Mouse (Mus musculus): Measurements from ENCODE around the gene S100pbp.

Gene S100pbp

GRCm38 (mm10) chr4:129157541-129157940, 32.0 kb downstream of the S100pbp start:
- no peak for DNase-seq (ENCODE audit: extremely low spot score, low spot score)

DNA sequence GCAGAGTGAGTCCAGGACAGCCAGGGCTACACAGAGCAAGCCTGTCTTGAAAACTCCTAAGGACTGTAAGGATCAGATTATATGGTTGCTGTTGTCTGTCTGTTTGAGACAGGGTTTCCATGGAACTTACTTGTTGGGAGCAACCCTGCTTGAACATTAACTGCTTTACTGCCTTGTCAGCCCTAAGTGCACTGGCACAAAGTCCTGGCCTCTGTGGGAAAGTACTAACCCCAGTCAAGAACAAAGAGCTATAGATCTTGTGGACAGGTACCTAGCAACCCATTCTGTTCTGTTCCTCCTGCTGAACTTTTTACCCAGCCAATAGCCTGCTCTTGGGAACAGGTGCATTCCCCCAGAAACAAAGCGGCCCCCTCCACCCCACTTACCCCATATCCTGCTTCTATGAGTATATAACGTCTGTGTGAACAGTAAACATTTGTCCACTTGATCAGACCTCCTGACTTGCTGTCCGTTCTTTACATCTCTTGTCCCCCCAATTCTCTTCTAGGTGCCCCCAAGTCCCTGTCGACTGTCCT, 38.2 kb downstream of the S100pbp start:
- DNase-seq (ENCODE audit: extremely low spot score, low spot score), result no peak

DNA sequence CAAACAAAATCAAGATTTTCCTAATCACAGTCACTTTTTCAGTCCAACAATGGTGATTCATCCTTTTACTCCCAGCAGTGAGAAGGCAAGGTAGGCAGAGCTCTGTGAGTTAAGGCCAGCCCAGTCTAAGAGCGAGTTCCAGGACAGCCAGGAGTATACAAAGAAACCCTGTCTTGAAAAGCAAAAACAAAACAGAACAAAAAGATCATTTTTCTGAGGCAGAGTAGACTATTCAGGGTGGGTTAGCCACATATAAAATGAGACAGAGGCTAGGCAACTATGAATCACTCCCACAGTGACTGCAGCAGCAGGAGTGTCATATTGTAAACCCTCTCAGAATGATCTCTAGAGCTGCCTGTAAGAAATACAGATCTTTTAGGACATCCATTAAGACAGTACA, 40.2 kb downstream of the S100pbp start:
- DNase-seq (ENCODE audit: extremely low spot score, low spot score), result no peak

DNA sequence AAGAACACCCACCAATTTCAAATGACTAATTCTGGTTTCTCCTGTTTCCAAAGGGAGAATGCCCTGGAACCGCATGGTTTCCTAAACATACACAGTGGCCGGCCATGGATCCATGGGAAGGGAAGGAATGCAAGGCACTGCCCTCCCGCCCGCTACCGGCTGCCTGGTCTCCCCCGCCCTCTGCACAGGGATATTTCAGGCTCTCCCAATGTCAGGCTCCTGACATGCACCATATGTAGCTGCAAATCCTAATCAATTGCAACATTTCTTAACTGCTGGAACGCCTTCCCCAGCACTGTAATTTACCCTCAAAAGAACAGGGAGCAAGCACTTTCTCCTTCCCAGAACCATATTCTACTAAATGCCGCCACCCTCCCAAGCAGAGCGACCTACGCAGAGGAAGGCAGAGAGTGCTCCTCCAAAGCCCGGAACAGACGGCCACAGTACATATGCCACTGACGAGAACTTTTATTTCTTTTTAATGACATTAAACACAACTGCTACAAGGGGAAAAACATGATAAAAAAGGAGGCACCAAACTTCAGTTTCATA, 41.9 kb downstream of the S100pbp start:
- no peak for DNase-seq (ENCODE audit: extremely low spot score, low spot score)

DNA sequence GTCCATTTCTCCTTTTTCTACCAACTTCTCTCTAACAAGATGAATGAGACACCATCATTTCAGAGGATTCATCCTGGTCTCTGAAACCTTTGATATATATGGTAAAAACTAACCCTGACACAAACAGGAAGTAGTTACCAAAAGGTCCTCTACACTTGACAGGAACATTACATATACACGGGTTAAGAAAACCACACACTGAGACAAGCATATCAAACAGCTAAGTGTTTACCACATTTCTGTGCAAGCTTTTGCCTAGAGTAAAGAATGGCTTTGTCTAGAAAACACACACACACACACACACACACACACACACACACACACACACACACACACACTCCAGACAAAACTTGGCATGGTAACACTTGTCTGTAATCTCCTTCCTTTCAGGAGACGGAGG, 43.1 kb downstream of the S100pbp start:
- no peak for DNase-seq (ENCODE audit: extremely low spot score, low spot score)

GRCm38 (mm10) chr4:129145943-129146342, 43.6 kb downstream of the S100pbp start:
- no peak for DNase-seq (ENCODE audit: extremely low spot score, low spot score)

DNA sequence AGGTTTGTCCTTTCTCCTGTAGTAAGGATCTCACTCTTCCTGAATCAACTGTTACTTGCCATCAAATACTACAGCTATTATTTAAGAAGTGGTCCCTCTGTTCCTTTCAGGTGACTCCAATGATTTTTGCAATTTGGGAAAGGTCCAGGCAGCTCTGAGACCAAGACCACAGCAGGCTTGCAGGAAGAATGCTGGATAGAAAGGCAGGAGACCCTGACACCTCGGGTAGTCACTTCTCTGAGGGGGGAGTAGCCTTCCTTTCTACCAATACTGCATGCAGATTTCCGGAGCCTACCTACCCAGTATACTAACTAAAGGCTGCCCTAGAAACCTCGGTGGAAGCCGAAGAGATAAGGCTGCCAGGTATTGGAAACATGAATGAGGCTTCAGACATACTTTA, 44.1 kb downstream of the S100pbp start:
- no peak for DNase-seq (ENCODE audit: extremely low spot score, low spot score)

DNA sequence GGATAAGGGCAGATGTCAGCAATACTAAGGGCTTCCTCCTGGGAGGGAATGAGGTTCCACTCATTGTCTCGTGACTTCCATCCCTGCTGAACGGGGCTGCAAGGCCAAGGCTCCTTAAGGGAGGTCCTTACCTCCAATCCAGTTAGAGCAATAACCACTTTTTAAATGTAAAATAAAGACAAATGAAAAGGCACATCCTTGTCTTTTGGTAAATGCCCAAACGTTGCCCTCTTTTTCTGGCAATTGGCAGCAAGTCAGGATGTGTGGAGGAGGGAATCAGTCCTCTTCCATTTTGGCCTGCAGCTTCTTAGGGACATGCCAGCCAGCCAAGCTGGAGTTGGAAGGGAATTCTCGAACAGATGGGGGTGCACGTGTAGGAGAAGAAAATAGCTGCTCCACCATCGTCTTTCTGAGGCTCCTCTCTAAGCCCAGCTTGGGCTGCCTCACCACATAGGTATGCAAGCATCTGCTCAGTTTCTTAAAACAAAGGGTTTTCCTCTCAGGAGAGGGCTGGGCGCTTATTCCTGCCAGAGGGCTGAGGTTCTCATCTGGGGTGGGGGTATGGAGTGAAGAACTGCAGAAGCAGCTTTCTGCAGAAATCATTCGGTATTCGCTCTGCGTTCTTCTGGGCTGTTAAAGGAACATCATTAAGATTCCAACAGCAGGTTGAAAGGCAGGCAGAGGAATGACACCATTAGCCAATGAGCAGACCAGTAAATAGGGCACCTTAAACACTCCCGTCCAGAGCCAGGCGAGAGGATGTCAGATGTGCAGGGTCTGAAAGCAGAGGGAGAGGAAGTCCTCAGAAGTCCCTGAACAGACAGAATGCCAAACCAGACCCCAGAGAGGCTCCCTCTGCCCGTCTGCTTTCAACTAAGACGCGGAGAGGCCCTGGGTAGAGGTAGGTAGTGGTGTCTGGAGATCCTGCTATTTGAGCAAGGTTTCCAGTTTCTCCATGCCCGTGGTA, 44.8 kb downstream of the S100pbp start:
- DNase-seq (ENCODE audit: extremely low spot score, low spot score), result no peak

- DNase-seq (ENCODE audit: extremely low spot score, low spot score), result no peak
These were observed 46.0 kb downstream of the S100pbp start for GRCm38 (mm10) chr4:129143509-129143908.

- DNase-seq (ENCODE audit: extremely low spot score, low spot score), result no peak
These were observed 47.0 kb downstream of the S100pbp start for GRCm38 (mm10) chr4:129142439-129143045.

GRCm38 (mm10) chr4:129141560-129142438, 47.7 kb downstream of the S100pbp start:
- DNase-seq (ENCODE audit: extremely low spot score, low spot score), result no peak

DNA sequence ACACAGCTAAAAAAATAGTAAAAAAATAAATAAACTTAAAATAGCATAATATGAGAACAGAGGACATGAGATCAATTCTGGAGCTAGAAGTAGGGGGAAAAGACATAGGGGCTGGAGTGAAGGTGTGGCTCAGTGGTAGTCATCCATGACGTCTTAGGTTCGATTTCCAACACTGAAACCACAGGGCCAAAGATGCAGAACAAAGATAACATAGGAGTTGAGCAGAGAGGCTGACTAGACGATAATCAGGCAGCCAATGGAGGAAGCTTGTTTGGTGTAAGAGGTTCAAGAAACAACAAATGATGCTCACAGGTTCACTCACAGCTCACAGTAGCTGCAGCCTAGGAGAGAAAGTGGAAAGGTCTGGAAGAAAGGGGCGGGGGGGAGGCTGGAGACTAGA, 48.7 kb downstream of the S100pbp start:
- no peak for DNase-seq (ENCODE audit: extremely low spot score, low spot score)

DNA sequence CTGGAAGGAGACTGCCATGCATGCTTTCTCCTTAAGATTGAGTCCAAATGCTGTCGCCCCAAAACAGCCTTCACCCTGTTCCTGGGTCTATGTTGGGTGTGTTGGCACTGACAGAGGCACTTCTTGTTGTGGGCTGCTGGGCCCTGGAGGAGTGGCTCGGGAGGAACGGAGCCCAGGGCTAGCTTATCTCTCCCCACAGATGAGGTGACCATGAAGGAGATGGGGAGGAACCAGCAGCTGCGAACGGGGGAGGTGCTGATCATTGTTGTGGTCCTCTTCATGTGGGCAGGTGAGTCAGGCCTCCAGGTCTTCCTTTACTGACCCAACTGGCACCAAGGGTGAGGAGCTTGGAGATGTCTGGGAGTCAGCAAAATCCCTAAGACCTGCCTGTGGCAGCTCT, 49.9 kb downstream of the S100pbp start:
- no peak for DNase-seq (ENCODE audit: extremely low spot score, low spot score)

GRCm38 (mm10) chr4:129137392-129138321, 51.9 kb downstream of the S100pbp start:
- DNase-seq (ENCODE audit: extremely low spot score, low spot score), result no peak

GRCm38 (mm10) chr4:129136579-129137391, 52.7 kb downstream of the S100pbp start, which contains the start of gene Fndc5:
Fndc5 (plus strand) TSS chr4:129136999.
- peak; percentile 53 for DNase-seq (ENCODE audit: extremely low spot score, low spot score)

DNA sequence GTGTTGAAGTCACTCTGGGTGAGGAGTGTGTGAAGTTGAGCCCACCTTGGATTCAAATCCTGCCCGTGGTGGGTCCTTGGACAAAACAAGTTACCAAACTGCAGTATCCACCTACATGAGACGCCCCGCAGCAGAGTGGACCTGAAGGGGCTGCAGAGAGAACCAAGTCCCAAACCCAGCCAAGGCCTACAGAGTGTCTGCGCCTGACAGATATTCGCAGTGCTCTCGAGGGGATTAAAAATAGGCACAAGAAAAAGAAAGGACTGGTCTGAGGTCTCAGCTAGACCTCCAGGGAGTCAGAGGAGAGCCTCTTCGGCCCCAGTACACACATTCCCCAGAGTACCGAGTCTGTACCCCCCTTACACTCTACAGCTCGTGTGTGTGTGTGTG, 53.3 kb downstream of the S100pbp start:
- no peak for DNase-seq (ENCODE audit: extremely low spot score, low spot score)

GRCm38 (mm10) chr4:129135637-129136036, 53.9 kb downstream of the S100pbp start:
- no peak for DNase-seq (ENCODE audit: extremely low spot score, low spot score)

DNA sequence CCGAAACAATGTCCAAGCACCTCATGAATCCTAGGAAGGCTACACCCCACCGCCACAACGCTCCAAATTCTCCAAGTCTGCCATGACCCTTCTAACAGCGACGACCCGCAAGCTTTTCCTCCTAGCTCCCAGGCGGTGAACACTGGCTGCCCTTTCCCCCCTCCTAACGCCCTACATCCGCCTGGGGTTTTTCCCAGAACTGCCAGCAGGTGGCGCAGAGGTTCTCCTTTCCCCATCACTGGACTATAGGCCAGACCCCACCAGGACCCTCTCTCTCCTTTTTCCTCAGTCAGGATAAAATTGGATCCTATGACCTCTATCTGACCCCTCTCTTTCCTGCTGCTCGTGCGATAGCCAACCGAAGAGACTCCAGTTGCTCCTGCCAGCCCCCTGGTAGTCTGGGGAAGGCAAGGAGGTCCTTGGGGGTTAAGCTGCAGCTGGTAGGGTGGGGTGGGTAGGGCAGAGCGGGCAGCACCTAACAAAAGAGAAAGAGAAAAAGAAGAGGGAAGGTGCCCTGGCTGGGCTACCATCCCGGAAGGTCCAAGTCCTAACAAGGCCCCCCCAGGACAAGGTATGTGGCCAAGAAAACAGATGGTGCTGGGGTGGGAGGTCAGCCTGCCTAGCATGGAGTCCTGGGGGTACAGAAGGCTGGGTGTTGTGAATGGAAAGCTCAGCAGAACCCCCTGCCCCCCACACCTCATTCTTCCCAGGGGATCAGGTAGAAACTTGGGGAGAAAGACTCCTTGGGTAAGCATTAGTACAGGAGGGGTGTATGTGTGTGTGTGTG, 54.5 kb downstream of the S100pbp start:
- DNase-seq (ENCODE audit: extremely low spot score, low spot score), result peak; percentile 91

All from neural tube, embryonic 10.5 days (tissue).